Mouse (Mus musculus): ENCODE data around the gene Slc1a1.

DNA sequence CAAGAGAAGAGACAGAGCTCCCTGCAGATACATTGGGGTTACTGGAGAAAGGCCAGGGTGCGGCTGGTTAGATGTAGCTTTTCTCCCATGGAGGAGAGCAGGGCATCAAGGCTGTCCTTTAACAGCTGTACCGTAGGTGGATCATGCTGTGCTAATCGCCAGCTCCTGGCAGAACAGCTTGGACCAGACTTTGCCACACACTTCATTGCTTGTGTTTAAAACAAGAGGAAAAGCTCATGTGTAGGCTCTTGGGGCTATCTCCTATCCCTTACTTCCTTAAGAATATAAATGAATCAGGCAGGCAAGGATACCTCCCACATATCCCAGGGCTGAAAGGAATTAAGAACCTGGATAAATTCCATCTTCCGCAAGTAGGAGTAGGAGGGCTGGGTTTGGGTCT is 68.0 kb downstream of the Slc1a1 start:
- no peak for TF ChIP-seq EP300 (IDR thresholded peaks at IDR 0.05; ENCODE audit: low read depth)
- TF ChIP-seq CTCF (IDR thresholded peaks at IDR 0.05; ENCODE audit: low read depth) = no peak
